Mouse (Mus musculus): ENCODE data around the gene Mbnl2. TPM values are rescaled to one million over a fixed set of nuclear protein-coding genes. Genes with fewer than 3 reads are reported as not detected.
A peak's percentile ranks its signal among the peaks of the same experiment; 100 is the strongest.

Mbnl2 gene
- polyA plus RNA-seq, 1 experiment from 2014 or later: 71.5 TPM

DNA sequence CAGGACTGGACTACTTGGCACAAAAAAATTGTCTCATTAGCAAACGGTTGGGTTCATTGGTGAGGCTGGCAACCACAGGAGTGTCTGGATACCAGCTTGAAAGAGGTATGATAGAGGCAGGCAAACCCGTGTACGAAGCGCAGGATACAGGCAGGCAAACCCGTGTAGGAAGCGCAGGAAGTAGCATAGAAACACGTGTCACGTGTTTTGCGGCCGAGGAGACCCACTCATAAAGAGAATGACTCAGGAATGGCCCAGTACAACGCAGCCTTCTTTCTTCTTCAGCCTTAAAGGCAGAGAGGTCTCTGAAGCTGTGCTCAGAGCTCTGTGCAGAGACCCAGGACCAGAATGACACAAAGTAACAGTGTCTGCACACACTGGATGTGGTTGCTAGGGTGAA, 13.9 kb upstream of the Mbnl2 start:
- H3K27ac ChIP-seq: no peak overlapping the region
- H3K27me3 ChIP-seq (ENCODE audit: insufficient read depth, poor library complexity, severe bottlenecking): no peaks in the 10 kb centered on the region
- H3K9me3 ChIP-seq: no peaks in the 10 kb centered on the region
- no peaks in the 10 kb centered on the region for H3K36me3 ChIP-seq
- H3K4me3 ChIP-seq: no peak overlapping the region
- H3K4me1 ChIP-seq: no peaks in the 10 kb centered on the region
- DNase-seq (ENCODE audit: low spot score): peak; percentile 61
- WGBS: 90% methylated on average over 11 of the region's 11 CpGs

DNA sequence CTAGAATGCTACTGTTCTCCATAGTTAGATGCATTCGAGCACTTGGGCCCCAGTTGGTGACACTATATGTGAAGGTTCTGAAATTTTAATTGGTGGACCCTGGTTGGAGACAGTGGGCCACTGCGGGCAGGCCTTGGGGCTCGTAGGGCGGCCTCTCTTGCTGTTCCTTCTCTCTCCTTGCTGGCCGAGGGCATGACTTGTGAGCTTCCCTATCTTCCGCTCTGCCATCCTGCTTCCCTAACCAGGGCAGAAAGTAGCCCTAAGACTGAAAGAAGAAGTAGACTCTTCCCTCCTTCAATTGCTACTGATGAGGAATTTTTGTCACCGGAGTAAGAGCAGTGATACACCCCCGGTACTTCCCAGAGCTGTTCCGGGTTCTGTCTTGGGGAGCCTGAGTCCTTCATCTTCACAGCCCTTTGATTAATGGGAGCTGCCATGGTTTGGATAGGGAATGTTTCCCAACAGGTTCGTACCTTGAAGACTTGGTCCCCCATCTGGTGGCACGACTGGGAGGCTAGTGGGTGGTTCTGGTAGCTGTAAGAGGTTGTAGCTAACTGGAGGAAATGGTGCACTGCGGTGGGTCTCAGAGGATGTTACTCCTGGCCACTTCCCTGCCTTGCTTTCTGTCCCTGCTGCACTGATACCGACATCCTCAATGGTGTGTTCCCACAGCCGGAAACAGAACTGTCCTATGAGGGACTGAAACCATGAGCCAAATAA, 12.6 kb upstream of the Mbnl2 start:
- no peaks in the 10 kb centered on the region for H3K36me3 ChIP-seq
- H3K9me3 ChIP-seq: no peaks in the 10 kb centered on the region
- no peaks in the 10 kb centered on the region for H3K4me1 ChIP-seq
- WGBS: 87% methylated on average over 14 of the region's 14 CpGs
- peak; percentile 69 for DNase-seq (ENCODE audit: low spot score)
- H3K27ac ChIP-seq: no peak overlapping the region
- H3K27me3 ChIP-seq (ENCODE audit: insufficient read depth, poor library complexity, severe bottlenecking): no peaks in the 10 kb centered on the region
- H3K4me3 ChIP-seq: no peak overlapping the region

DNA sequence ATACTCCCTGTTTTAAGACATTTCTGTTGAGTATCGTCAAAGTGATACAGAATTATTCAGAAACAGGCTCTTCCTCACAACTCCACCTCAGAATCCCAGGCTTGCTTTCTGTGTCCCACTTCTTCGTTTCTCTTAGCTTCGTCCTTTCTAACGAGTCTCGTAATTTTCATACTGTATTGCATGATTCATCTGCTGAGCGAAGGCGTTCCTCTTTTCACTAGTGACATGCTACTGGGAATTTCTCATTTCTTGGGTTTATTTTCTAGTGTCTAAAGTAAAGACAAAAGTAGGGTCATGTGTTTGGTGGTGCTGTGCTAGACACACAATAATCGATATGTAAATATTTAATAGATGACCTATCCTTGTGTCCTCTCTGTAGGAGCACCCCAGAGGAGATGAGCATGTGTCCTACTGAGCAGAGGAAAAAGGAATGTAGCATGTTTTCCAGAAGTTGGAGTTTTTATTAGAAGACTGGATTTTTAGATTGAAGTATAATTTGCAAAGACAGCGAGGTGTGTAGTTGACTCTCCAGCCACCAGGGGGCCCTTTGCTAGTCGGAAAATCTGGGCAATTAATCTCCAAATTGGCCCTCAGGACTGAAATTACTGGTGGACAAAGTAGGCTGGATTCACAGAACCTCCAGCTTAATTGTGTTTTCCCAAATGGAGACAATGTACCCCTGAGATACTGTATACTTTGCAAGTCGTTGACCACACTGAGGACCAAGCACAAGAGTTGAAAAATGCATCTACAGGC, 11.9 kb upstream of the Mbnl2 start:
- Histone ChIP-seq H3K27ac (no peak overlapping the region), H3K9me3 (no peaks in the 10 kb centered on the region), H3K27me3 (ENCODE audit: insufficient read depth, poor library complexity, severe bottlenecking) (no peaks in the 10 kb centered on the region), H3K4me3 (no peak overlapping the region), H3K4me1 (no peaks in the 10 kb centered on the region), H3K36me3 (no peaks in the 10 kb centered on the region)
- WGBS: 77% methylated on average over 11 of the region's 11 CpGs
- peak; percentile 75 for DNase-seq (ENCODE audit: low spot score)

DNA sequence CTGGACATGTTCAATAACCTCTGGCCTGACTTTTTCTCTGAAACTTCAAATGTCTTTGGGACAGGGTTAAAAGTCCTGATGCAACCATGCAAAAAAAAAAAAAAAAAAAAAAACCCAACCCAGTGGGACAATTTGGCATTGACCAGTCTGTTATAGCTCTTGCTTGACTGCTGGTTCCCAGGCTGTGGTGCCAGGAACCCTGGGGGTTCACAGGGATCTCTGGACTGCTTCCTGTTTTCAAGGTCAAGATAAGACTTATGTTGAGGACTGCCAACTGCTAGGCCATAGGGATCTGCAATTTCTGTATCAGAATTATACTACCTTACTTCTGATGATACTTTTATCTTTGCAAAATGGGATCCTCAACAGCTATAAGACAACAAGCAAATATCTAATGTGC, 9.6 kb upstream of the Mbnl2 start:
- no peaks in the 10 kb centered on the region for H3K36me3 ChIP-seq

DNA sequence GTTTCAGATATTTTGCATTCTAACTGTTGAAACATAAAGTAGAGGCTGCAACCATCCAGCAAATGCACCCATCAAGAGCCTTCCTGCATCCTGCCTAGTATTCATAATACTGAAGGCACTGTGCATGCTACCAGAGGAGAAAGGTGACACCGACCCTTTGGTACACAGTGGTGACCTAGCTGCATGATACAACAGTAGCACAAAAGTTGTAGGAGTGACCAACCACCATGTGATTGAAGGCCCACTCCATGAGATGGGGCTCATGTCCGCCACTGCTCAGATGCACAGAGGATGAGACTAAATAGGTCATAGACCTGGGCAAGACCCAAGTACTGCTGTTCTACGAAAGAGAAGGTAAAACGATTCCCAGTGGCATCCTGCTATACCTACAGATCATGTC, 8.3 kb upstream of the Mbnl2 start:
- no peak overlapping the region for H3K27ac ChIP-seq
- peak; percentile 67 for DNase-seq (ENCODE audit: low spot score)
- H3K9me3 ChIP-seq: no peaks in the 10 kb centered on the region
- peaks cover 5% of the 10 kb centered on the region; the same call in 1 of the 2 replicates for H3K4me1 ChIP-seq
- WGBS: 87% methylated on average over 4 of the region's 4 CpGs
- H3K27me3 ChIP-seq (ENCODE audit: insufficient read depth, poor library complexity, severe bottlenecking): no peaks in the 10 kb centered on the region
- H3K36me3 ChIP-seq: no peaks in the 10 kb centered on the region
- no peak overlapping the region for H3K4me3 ChIP-seq

More for the DNA sequence above, 9.6 kb upstream of the Mbnl2 start:
- peak; percentile 5 for DNase-seq (ENCODE audit: low spot score)
- Histone ChIP-seq H3K4me1 (peaks cover 5% of the 10 kb centered on the region; the same call in 1 of the 2 replicates), H3K27me3 (ENCODE audit: insufficient read depth, poor library complexity, severe bottlenecking) (no peaks in the 10 kb centered on the region), H3K27ac (no peak overlapping the region), H3K4me3 (no peak overlapping the region), H3K9me3 (no peaks in the 10 kb centered on the region)

DNA sequence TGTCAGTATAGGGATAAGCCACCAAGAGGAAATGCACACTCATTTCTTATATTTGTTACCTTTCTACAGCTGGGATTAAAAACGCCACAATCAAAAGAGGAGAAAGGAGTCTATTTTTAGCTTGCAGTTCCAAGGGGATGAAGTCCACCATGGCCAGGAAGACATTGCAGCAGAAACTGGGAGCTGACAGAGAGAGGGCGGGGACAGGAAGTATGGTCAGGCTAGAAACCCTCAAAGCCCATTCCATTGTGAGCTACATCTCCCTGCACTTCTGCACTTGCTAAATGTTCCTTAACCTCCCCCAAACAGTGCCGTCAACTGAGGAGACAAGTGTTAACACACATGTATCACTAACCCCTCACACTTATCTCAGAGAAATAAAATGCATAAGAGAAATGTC, 5.4 kb upstream of the Mbnl2 start:
- DNase-seq (ENCODE audit: low spot score): peak; percentile 58
- H3K36me3 ChIP-seq: no peaks in the 10 kb centered on the region
- H3K27ac ChIP-seq: no peak overlapping the region
- 43% methylated on average over 3 of the region's 3 CpGs for WGBS
- no peaks in the 10 kb centered on the region for H3K9me3 ChIP-seq
- H3K4me1 ChIP-seq: peaks cover 5% of the 10 kb centered on the region; the same call in 1 of the 2 replicates
- no peaks in the 10 kb centered on the region for H3K27me3 ChIP-seq (ENCODE audit: insufficient read depth, poor library complexity, severe bottlenecking)
- no peak overlapping the region for H3K4me3 ChIP-seq

DNA sequence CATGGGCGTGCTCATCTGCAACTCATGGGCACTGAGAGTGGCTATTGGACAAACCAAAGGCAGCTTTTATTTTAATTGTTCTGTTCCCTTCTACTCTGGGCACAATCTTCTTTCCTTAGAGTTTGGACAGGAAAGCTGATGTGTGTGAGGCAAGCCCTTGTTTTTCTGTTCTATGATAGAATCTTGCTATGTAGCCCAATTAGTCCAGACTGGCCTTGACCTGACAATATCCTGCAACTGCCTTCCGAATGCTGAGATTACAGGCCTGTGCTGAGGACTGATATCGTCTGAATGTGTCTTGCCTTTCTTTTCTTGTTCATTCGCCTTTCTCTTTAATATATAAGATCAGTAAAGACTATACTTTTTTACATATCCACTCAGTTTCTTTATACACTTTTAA, 4.8 kb upstream of the Mbnl2 start:
- Histone ChIP-seq H3K4me1 (peaks cover 5% of the 10 kb centered on the region; the same call in 1 of the 2 replicates), H3K36me3 (no peaks in the 10 kb centered on the region), H3K27ac (no peak overlapping the region), H3K4me3 (no peak overlapping the region), H3K27me3 (ENCODE audit: insufficient read depth, poor library complexity, severe bottlenecking) (no peaks in the 10 kb centered on the region), H3K9me3 (no peaks in the 10 kb centered on the region)
- DNase-seq (ENCODE audit: low spot score): peak; percentile 7
- 63% methylated on average over 4 of the region's 4 CpGs for WGBS

DNA sequence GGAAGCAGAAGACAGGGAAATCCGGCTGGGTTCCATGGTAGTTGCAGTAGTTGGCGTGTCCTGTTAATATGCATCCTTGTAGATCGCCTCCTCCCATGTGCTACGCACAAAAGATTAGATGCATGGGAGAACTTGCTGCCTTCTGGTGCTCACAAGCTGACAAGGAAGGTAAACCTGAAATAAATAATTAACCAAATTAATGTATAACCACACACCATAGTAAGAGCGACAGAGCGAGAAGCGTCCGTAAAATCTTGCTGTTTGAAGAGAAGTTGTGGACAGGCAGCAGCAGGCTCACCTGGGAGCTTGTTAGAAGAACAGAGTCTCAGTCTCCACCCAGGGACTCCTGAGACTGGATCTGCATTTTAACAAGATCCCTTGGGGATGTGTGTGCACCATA, 4.4 kb upstream of the Mbnl2 start:
- WGBS: 93% methylated on average over 8 of the region's 8 CpGs
- DNase-seq (ENCODE audit: low spot score): peak; percentile 33
- no peak overlapping the region for H3K4me3 ChIP-seq

DNA sequence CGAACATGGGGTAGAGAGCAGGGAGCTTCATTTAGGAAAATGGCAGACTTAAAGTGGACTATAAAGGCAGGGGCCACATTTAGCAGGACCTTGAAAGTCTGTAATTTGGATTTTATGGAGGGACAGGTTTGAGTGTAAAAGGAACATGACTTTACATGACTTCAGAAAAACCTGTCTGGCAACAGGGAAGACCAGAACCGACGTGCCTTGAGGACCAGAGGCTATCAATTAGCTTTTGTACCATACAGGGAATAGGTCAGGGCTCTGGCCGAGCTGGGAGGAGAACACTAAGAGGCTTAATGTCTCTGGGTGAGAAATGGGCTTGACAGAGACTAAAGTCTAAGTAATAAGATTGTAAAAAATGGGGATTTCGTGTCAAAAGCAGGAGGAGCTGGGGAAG, 1.7 kb upstream of the Mbnl2 start:
- no peak overlapping the region for H3K27ac ChIP-seq
- DNase-seq (ENCODE audit: low spot score): peak; percentile 36

More for the DNA sequence above, 4.4 kb upstream of the Mbnl2 start:
- H3K36me3 ChIP-seq: no peaks in the 10 kb centered on the region
- H3K27ac ChIP-seq: no peak overlapping the region
- H3K27me3 ChIP-seq (ENCODE audit: insufficient read depth, poor library complexity, severe bottlenecking): no peaks in the 10 kb centered on the region
- H3K9me3 ChIP-seq: no peaks in the 10 kb centered on the region
- H3K4me1 ChIP-seq: peaks cover 5% of the 10 kb centered on the region; the same call in 1 of the 2 replicates

DNA sequence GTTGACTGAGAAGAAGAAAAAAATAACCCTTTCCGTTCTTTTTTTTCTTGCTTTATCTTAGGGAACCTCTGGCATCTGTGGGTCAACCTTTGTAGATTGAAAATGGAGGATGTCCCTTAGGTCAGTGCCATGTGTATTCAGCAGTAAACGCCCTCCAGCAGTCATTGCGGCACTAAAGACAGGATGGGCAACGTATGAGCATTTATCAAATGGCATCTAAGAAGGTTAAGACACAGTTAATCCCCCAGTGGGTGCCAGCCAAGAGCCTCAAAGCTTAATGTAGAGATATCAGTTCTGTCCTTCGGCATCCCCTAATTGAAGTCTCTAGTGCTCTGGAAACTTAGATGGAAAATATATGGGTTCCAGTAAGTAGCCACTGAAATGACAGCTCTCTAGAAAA, 723 bp upstream of the Mbnl2 start:
- peaks cover 31% of the 10 kb centered on the region for H3K4me1 ChIP-seq
- peak overlapping the region; percentile 77 for H3K4me3 ChIP-seq
- no peaks in the 10 kb centered on the region for H3K27me3 ChIP-seq (ENCODE audit: insufficient read depth, poor library complexity, severe bottlenecking)
- no peaks in the 10 kb centered on the region for H3K36me3 ChIP-seq
- WGBS: 43% methylated on average over 5 of the region's 5 CpGs
- no peaks in the 10 kb centered on the region for H3K9me3 ChIP-seq
- peak overlapping the region; percentile 91 for H3K27ac ChIP-seq
- DNase-seq (ENCODE audit: low spot score): peak; percentile 61

More for the DNA sequence above, 1.7 kb upstream of the Mbnl2 start:
- no peaks in the 10 kb centered on the region for H3K9me3 ChIP-seq
- peaks cover 21% of the 10 kb centered on the region for H3K4me1 ChIP-seq
- H3K36me3 ChIP-seq: no peaks in the 10 kb centered on the region
- no peaks in the 10 kb centered on the region for H3K27me3 ChIP-seq (ENCODE audit: insufficient read depth, poor library complexity, severe bottlenecking)
- no peak overlapping the region for H3K4me3 ChIP-seq
- WGBS: 65% methylated on average over 5 of the region's 5 CpGs

DNA sequence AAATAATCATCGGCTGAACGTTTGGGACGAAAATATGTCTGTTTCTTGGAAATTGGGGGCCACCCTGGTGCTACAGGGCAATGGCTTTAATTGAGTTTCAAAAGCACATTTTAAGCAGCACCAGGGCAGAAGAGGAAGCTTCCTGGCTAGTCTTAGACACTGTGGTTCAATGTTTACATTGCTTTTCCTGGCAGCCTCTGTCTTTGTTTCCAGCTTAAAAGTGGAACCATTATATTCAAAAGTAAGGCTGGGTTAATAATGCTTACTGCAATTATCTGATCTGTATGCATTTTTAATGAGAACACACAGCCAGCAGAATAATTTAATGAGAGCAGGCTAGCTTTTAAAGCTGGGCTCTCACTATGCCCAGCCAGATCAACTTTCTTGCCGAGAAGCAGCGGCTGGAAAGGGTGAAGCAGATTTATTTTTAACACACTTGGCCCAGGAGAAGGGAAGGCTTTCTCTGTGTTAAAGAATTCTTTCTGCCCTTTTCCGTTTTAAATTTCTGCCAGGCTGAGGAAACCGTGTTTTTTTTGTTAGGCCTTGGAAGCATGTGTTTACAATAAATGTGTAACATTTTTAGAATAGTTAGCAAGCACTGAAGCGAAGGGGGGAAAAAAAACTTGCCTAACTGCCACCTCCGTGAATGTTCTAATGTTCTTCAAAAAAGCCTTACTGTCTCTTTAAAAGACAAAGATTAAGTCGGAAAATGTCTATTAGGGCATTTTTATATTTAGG, 1.0 kb downstream of the Mbnl2 start:
- Histone ChIP-seq H3K4me3 (peak overlapping the region; percentile 77), H3K4me1 (peaks cover 44% of the 10 kb centered on the region), H3K27ac (peak overlapping the region; percentile 91), H3K27me3 (ENCODE audit: insufficient read depth, poor library complexity, severe bottlenecking) (no peaks in the 10 kb centered on the region), H3K9me3 (no peaks in the 10 kb centered on the region), H3K36me3 (0 out of 2 replicates have a peak, but pooled peaks cover 2% of the 10 kb centered on the region)
- 16% methylated on average over 10 of the region's 10 CpGs for WGBS
- no peak for DNase-seq (ENCODE audit: low spot score)

DNA sequence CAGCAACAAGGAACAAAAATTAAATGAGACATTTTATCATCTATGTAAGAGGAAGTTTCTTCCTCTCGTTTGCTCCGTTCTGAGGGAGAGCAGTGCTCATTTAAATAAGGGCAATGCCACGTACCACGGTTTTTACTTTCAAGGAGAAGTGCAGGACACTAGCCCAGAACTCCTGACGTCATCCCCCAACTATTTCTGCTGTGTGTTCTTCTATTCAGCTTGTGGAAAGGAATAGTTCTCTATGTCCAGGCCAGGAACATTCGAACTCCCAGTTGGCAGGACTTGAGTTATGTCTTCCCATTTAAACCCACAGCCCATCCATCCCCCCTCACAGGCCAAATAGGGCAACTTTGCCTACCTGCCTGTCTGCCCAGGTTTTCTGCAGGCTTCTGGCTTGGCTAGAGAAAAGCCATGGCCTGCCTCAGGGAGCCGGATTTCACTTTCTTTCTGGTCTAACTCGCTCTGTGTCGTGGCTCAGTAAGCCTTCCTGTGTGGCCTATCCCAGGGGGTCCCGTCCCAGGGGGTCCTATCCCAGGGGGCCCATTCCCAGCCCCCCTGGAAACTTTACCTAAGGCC, 1.7 kb downstream of the Mbnl2 start:
- DNase-seq (ENCODE audit: low spot score): no peak
- Histone ChIP-seq H3K36me3 (0 out of 2 replicates have a peak, but pooled peaks cover 3% of the 10 kb centered on the region), H3K9me3 (no peaks in the 10 kb centered on the region), H3K27me3 (ENCODE audit: insufficient read depth, poor library complexity, severe bottlenecking) (no peaks in the 10 kb centered on the region), H3K4me3 (peak overlapping the region; percentile 77), H3K4me1 (peaks cover 46% of the 10 kb centered on the region), H3K27ac (peak overlapping the region; percentile 91)
- 16% methylated on average over 10 of the region's 10 CpGs for WGBS

Data from heart, embryonic 10.5 days (tissue).